Mouse (Mus musculus) spleen, postnatal 14 days (tissue): ENCODE measurements around the gene Rbck1.
"Not testable (repeated sequence)": the region's sequence is repeated elsewhere in the genome, so short reads cannot be mapped to it uniquely, and the experiment has no call there.

Experiments
- DNase-seq, 2 experiments: peaks; one replicate each; pipeline ENCODE4 v3.0.0; 2021 to 2022; ENCODE audit warnings: low spot score in 2 of 2

Gene Rbck1

DNA sequence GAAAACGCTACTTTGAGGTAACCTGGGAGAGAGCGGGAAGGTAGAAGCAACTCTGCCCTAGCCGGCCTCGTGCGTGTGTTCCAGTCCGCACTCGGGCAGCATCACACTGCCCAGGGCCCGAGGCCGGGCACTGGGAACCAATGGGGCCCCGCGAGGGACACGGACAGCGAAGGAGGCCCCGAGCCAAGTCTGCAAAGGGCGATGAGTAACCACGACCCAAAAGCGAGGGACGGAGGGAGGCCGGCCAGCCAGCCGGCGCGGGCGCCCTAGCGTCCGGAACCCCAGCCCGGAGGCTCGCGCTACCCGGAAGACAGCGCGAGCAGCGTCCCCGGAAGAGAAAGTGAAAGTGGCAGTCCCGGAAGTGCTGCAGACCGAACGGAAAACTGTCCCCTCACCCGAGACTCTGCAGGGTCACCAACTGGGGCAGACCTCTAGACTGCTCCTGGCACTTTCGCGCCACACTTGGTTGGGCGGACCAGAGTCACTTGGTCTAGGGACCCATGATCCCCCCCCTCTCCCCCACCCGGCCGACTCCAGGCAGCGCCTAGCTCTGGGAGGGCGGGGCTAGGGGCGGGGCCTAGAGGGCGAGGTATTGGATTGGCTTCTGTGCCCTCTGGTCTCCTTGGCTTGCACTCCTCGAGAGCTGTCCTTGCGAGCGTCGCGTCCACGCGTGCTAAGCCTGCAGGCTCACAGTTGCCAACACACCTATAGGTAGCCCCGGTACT lies at the start of gene Rbck1:
Rbck1 (minus strand) TSS at position 553 of the 725 bp plus-strand sequence.
- peak; percentile 74 to 75 for DNase-seq

DNA sequence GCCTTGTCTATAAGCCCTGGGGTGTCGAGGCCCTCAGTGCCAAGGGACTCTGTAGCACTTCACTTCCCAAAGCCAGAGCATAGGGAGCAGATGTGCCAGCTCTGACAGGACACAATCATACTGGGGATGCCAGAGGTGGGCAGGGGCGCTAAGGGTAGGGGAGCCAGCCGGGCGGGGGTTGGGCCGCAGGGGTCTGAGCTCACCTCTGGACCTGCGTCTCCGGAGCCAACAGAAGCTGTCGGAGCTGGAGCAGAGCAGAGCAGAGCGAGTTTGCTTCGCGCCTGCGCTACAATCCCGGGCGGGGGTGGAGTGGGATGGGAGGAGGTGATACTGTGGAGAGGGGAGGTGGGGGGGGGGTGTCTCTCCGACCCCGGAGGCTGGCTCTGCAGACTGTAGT lies 43.9 kb upstream of the Rbck1 start, which contains the start of gene Nrsn2:
Nrsn2 (minus strand) TSS at position 294 of the 397 bp plus-strand sequence.
- no peak for DNase-seq

DNA sequence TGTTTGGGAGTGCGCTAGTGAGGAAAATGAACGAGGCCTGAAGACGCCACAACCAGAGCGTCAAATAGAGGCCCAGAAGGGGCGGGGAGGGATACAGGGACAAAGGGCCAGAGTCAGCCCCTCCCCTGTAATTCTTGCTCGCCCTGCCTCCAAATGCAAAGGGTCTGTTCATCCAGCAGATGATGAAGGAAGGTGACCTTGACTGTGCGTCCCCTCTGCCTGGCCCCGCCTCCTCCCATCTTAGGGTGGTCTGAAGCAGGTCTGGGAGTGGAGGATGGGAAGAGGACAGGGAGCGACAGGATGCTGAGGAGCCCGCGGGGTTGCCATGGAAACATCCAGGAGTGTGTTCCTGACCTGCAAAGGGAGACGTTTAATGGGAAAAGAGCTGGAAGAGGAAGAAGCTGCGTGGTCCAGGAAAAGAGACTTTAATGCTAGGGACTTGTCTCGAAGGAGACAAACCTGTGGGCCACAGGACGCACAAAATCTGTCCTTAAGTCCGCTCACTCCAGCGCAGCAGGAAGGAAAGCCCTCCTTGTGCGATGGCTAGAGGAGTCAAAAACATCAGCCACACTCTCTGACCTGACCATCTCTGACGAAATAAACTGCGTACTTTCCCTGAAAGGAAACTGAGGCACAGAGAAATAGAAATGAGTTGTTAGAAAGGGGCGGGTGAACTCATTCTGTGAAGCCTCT lies 43.3 kb upstream of the Rbck1 start:
- DNase-seq = no peak

DNA sequence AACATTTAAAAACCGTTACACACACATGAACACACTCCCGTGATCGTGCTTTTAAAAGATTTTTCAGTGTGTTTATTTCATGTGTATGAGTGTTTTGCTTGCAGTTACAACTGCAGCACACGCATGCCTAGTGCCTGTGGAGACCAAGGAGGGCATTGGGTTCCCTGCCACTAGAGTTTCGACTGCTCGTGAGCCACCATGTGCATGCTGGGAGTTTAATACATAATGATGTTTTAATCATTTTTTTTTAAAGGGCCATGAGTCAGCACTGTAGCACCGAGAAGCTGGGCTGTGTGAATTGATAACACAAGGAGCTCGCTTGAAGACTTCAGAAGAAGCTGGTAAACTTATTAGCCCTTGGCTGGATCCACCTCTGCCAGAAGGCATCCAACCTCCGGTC lies 41.1 kb upstream of the Rbck1 start:
- no peak for DNase-seq

DNA sequence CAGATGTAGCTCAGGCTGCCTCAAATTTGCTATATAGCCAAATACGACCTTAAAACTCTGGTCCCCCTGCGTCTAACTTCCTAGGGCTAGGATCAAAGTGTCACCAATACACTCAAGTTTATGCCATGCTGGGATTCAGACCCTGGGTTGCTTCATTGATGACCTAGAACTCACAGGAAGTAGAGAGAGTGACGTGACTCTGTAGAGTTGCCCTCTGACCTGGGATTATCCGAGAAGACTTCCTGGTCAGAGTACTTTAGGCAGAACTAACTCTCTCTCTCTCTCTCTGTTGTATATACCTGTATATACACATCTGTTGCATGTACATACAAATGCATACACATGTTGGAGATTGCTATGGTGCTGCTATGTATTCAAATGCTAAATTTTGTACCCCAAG lies 40.2 kb upstream of the Rbck1 start:
- no peak for DNase-seq

DNA sequence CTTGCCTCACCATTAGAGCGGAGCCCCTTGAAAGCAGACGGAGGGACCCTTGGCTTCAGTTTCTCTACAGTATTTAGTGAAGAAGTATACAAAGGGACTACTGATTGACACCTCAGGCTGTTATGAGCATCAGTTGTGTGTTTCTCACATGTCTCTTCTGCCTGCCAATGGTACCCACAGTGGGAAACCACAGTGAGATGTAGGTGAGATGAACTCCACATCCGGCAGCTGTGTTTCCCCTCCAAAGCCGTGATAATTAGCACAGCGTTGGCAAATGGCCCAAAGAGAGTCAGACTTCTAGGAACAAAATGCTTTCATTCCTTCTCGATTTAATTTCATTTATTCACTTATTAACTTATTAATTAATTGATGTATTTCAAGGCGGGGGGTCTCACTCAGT lies 39.7 kb upstream of the Rbck1 start:
- no peak for DNase-seq

DNA sequence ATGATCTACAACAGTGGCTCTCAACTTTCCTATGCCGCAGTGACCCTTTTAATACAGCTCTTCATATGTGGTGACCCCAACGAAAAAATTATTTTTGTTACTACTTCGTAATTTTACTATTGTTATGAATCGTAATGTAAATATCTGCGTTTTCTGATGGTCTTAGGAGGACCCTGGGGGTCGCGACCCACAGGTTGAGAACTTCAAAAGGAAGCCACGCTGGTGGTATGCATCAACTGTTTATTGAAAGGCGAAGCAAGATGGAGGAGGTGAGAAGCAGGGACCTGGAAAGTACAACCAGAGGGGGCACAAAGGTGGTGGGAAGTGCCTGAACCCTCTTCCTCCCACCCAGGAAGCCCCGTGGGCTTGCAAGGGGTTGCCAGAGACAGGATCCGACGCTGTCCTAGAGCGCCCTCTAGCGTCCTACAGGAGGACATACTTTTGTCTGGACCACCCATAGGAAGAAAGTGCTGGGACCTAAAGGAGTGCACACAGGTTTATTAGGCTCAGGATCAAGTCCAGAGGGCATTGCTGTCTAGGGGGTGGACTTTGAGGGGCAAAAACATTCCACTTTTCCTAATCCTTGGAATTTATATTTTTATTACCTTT lies 36.2 kb upstream of the Rbck1 start:
- DNase-seq = peak in 1 of 2 experiments; percentile 35

DNA sequence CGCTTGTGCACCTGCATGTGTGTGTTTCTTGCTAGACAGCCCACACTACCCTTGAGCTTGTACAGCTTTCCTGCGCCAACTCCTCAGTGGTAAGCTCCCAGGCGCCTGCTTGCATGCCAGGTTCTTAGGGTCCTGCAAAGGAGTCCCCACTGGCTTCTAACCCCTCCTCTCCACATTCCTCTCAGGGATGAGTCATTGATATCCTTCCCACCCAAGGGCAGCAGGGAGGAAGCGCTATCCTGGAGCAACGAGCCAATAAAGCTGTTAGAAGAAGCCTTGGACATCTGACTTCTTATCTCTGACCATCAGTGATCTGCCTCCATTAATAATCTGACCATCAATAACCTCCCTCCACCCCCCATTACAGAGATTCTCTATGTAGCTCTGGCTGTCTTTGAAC lies 35.5 kb upstream of the Rbck1 start:
- no peak for DNase-seq

DNA sequence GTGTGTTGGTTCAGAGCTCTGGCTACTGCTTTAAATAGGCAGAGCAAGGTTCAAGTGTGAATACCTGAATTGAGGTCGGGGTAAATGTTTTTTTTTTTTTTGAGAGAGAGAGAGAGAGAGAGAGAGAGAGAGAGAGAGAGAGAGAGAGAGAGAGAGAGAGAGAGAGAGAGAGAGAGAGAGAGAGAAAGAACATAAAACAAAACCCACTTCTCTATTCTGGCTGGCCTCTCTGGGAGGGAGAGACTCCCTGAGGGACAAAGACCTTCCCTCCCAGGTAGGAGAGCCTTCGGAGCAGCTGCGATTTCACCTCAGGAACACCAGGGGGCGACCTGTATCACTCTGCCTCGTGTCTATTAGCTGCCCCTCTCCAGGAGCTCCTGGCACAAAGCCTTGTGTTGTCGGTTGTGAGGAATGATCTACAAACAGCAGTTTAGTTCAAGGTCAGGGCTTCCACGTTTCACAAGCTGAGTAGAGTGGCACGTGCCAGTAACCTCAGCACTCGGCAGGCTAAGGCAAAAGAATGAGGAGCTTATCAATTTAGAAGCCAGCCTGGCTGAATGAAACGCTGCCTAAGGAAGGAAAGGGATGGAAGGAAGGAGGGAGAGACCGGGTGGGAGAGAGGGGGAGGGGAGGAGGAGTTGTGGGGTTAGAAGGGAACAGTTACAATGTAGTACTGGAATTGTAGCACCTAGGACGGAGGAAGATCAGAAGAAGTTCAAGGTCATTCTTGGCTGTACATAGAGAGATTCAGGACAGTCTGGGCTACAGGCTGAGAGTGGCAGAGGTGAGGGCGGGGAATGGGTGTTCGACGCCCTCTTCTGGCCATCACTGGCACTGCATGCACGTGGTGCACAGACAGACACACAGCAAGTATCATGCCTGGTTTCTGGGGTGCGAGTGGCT lies 31.0 kb upstream of the Rbck1 start:
- peak; percentile 36 to 56 for DNase-seq

DNA sequence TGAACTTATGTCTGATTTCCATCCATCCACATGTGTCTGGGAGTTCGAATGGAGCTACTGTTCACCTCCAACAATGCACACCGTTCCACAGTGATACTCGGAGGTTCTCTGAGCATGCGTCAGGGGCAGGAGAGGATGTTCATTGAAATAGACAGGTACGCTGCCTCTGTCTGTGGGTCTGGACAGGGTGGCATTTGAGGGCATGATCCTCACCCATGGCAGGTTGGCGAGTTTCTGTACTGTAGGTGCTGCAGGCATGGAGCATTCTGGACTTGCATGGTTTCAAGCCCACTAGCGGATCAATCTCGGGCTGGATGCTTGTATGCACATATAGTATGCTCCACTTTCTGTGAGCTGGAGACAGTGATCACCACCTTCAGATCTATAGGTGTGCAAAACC lies 28.7 kb upstream of the Rbck1 start:
- no peak for DNase-seq

DNA sequence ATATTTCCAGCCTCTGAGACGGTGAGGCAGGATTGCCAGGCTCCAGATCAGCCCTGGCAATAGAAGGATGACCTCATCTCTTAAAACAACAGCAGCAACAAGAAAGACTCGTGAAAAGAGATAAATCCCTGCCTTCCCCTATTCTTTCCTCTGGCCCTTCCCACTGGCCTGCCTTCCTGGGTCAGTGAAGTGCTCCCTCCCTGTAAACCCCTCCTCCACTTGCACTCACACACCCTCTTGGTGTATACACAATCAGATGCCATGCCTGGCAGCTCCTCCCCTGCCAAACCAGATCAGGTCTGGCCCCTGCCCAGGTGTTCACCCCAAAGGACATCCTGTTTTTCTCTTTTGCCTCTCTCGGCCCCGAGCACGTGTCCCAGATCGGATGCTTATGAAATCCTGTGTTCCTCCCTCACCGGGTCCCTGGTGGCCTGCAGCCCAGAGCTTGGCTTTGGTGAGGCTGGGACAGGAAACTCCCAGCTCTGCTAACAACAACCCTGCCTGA lies 27.9 kb upstream of the Rbck1 start:
- peak in 1 of 2 experiments; percentile 12 for DNase-seq

DNA sequence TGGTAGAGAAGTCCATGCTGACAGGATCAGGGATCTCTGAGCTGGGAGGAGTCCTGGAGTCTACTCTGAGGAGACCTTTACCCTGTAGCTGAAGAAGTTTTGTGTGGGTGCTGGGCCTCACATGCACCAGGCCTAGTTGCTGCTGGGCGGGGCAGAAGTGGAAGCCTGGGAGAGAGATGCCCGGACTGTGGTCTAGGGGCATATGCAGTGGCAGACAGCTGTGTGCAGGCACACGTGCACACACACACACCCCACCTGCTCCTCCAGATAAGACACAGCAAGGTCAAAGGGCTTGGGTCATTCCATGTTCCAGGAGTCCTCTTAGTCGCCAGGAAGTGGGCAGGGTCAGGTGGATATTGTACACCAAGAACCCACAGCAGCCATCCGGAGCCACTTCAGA lies 27.2 kb upstream of the Rbck1 start:
- DNase-seq = no peak

DNA sequence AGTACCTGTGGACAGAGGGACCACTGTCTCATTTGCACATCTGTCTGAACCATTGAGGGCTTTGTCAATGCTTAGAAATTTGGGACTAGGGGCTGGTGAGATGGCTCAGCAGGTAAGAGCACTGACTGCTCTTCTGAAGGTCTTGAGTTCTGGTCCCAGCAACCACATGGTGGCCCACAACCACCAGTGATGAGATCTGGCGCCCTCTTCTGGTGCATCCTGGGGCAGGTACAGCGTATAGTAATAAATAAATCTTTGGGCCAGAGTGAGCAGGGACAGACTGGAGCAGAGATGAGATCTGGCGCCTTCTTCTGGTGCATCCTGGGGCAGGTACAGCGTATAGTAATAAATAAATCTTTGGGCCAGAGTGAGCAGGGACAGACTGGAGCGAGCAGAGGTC lies 26.5 kb upstream of the Rbck1 start:
- not testable (repeated sequence) for DNase-seq

DNA sequence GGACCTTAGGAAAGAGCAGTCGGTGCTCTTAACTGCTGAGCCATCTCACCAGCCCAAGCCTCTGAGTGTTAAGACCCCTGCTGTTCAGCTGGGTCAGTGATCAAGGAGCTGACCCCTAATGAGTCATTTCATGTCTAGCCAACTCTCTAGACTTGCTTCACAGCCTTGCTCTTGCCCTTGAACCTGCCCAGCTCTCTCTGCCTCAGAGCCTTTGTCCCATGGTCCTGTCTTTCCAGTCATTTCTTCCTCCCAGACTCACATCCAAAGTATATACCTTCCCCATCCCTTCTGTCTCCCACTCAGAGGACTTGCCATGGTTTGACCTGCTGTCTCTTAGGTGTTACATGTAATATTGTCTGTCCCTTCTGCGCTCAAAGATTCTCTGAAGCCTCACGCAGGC lies 24.8 kb upstream of the Rbck1 start:
- no peak for DNase-seq

DNA sequence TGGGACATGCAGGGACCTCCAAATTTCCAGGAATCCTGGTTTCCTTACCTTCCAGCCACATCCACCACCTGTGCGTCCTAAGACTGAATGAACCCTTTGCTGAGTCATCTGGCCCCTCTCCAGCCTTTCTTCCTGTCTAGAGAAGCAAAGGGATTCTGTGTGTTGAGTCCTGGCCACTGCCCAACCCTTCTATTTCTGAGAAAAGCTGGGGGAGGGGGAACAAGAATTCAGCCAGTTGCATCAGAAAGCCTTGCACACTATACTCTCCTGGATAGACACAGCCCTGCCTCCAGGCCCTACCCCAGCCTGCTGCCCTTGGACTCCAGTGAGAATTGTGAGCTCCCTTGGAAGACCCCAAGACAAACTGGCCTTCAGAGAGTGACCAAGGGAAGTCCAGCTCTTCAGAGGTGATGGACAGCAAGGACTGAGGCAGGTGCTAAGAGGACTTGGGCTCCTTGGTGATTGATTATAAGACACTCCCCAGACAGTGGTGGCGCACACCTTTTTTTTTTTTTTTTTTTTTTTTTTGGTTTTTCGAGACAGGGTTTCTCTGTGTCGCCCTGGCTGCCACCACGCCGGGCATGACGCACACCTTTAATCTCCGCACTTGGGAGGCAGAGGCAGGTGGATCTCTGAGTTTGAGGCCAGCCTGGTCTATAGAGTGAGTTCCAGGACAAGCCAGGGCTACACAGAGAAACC lies 17.5 kb upstream of the Rbck1 start:
- no peak for DNase-seq

DNA sequence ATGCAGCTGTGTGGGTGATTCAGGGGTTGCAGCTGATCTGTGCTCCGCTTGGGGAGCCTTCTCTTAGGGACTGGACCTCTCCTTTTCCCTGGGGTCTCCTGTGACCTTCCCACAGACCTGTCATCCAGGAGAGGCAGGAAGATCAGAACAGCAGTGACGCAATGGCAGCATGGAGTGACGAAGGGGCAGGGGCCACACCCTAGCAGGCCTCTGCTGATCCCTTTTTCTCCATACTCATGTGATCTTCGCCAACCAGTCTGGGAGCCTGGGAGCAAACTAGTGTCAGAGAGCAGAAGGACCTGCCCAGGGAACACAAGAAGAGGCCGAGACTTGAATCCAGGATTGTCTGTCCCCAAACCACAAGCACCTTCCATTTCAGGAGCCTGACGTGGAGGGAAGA lies 16.8 kb upstream of the Rbck1 start:
- DNase-seq = no peak

DNA sequence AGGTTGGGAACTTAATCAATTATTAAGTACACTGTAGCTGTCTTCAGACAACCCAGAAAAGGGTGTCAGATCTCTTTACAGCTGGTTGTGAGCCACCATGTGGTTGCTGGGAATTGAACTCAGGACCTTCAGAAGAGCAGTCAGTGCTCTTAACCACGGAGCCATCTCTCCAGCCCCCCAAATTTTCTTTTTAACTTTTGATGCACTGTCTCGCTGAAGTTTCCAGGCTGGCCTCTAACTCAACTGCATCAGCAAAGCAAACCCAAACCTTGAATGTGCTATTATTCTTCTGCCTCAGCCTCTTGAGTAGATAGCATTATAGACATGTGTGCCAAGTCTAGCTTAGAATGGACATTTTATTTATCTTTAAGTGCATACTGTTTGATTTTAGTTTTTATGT lies 15.3 kb upstream of the Rbck1 start:
- DNase-seq = no peak

DNA sequence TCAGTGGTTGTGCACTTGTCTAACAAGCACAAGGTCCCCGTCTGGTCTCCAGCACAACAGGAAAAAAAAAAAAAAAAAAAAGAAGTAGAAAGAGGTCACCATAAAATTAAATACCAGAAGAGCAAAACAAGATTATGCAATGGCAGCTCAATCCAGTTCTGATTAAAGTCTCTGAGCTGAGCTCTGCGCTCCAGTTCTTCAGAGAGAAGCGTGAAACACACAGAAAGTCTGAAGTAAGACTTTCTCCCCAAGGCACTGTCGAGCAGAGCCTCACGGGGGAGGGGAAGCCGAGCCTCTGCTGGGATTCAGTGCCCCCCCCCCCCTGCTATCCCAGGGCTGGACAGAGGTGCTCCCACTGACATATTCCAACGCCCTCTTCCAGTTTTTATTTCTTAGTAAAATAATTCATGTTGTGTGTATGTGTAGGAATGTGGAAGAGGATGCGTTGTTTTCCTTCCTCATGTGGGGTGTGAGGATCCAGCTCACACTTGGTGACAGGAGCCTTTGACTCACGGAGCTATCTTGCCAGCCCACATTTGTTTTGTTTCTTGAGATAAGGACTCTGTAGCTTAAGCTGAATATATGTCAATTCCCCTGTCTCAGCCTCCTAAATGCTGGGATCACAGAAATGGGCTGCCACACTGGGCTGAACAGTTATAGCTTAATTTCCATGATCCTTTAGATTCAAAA lies 14.5 kb upstream of the Rbck1 start:
- no peak for DNase-seq

DNA sequence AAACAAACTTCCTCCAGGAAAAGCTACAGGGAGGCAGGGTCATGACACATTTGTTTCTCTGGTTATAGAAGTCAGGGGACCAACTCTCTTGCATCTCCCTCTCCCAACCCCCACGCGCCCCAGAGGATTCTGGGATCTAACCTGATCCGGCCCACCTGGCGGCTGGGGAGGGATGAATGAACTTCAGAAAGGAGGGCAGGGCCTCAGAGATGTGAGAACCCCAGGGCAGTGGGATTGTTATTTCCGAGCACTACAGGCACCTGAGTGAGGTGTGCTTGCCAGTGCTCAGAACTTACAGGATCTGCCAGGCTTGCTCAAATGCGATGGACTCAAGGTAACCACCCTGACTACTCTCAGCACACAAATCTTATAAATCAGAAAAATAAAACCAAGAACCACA lies 12.9 kb upstream of the Rbck1 start:
- DNase-seq = no peak

DNA sequence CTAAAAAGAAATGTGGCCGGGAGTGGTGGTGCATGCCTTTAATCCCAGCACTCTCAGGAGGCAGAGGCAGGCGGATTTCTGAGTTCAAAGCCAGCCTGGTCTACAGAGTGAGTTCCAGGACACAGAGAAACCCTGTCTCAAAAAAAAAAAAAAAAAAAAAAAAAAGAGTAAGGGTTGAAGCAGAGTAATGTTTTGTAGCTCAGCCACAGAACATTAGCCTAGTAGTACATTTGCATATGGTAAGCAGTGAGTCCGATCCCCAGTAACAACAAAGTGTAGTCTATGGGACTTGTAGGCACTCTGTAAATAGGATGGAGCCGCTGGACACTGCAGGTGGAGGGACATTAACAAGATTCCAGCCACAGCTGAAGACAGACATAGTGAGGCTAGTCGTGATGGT lies 12.5 kb upstream of the Rbck1 start:
- no peak for DNase-seq

DNA sequence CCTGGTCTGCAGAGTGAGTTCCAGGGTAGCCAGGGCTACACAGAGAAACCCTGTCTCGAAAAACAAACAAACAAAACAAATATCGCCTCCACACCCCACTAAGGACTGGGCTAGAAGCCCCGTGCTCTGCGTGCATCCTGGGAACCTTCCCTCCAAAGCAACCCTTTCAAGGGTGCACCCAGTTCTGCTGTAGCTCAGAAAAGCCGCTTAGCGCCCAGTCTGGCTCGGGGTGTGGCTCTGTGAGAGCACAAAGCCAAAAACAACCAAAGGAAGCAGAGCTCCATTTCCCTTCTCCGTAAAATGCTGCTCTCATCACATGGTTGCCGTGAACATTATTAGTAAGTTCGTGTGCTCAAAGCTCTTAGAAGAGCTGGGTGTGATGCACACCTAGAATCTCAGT lies 11.9 kb upstream of the Rbck1 start:
- DNase-seq = no peak
